Mouse (Mus musculus): Measurements from ENCODE around the gene Gm29106.
"Not testable (repeated sequence)": the region's sequence is repeated elsewhere in the genome, so short reads cannot be mapped to it uniquely, and the experiment has no call there.

Gm29106 gene

DNA sequence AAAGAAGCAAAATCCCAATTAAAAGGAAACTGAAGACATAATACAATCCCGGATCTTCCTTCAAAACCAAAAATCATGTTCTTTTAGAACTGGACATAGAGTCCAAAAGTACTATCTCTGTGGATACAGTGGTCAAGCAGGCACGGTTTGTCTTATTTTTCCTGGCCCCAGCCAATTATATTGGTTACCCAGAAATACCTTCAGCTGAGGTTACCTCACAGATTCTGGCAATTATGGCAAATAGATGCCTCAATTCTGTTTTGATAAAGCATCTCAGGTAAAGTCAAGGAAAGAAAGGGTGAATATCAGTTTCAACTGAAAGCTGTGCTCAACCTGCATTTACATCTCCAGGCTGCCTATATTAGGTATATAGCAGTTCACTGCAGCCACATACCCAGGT lies at the start of gene Gm29106:
Gm29106 (plus strand) TSS at position 301 of the 400 bp plus-strand sequence.
- DNase-seq: not testable (repeated sequence)

DNA sequence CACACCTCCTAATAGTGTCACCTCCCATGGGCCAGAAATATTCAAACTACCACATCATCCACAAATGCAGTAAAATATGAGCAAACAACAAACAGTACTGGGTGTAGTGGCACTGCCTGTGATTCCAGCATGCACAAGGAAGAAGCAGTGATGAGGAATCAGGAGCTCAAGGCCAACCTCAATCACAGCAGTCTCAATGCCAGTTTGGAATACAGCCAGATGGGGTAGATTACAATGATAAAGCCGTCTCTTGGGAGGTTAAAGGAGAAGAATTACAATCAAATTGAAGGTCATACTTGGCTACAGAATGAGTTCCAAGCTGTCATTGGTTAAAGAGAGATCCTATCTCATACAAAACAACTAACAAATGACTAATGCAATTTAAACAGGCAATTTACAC lies 52.2 kb downstream of the Gm29106 start:
- DNase-seq: no peak

- DNase-seq: no peak
Measured at GRCm38 (mm10) chr1:118236032-118236431, 59.7 kb downstream of the Gm29106 start.

Data from right cerebral cortex, postnatal 14 days (tissue).